Mouse (Mus musculus) intestine, embryonic 16.5 days (tissue): ENCODE data around the gene Nid1. TPM values are rescaled to one million over a fixed set of nuclear protein-coding genes. Genes with fewer than 3 reads are reported as not detected.
A peak's percentile ranks its signal among the peaks of the same experiment; 100 is the strongest.
"Not testable (repeated sequence)": the region's sequence is repeated elsewhere in the genome, so short reads cannot be mapped to it uniquely, and the experiment has no call there.

Experiments used
- ATAC-seq: fragments of 200-750 bp; cut with Nextera tagmentation; 2 replicates; pipeline ENCODE4 v1.8.0; 2017; ENCODE audit warnings: moderate TSS enrichment, moderate library complexity
- H3K27ac ChIP-seq: fragments of 300-500 bp; sonication (generic); 2 replicates; pipeline ENCODE4 v1.5.1; 2014; ENCODE audit warnings: mild to moderate bottlenecking, low read length
- H3K27me3 ChIP-seq: fragments of 300-500 bp; sonication (generic); replicated peaks from 2 replicates; pipeline ENCODE4 v1.6.1; 2014; ENCODE audit warnings: low read length, control low read depth, mixed read lengths; ENCODE audit not compliant: control insufficient read depth, insufficient read depth
- H3K36me3 ChIP-seq: fragments of 300-500 bp; sonication (generic); 2 replicates; pipeline ENCODE4 v1.6.1; 2014; ENCODE audit warnings: low read length, control low read depth; ENCODE audit not compliant: control insufficient read depth, insufficient read depth
- H3K4me1 ChIP-seq: fragments of 300-500 bp; sonication (generic); 2 replicates; pipeline ENCODE4 v1.6.1; 2014; ENCODE audit warnings: low read length, control low read depth, mixed read lengths; ENCODE audit not compliant: control insufficient read depth, insufficient read depth
- H3K4me2 ChIP-seq: fragments of 300-500 bp; sonication (generic); 2 replicates; pipeline ENCODE4 v1.6.1; 2014; ENCODE audit warnings: low read depth, low read length, control low read depth
- H3K4me3 ChIP-seq: fragments of 300-500 bp; sonication (generic); 2 replicates; pipeline ENCODE4 v1.5.1; 2014; ENCODE audit warnings: mild to moderate bottlenecking, low read length
- H3K9ac ChIP-seq: fragments of 300-500 bp; sonication (generic); 2 replicates; pipeline ENCODE4 v1.6.1; 2014; ENCODE audit warnings: low read depth, low read length
- H3K9me3 ChIP-seq: fragments of 300-500 bp; sonication (generic); 2 replicates; pipeline ENCODE4 v1.6.1; 2016; ENCODE audit warnings: low read length, control low read depth; ENCODE audit not compliant: control insufficient read depth
- WGBS: fragments of 180-500 bp; shearing (Covaris S2); extraction: QIAGEN DNeasy Blood & Tissue Kit; methylation state at CpG from one replicate; pipeline ENCODE4 v1.1.7; 2014; 5-methylcytosine and 5-hydroxymethylcytosine counted together
- polyA plus RNA-seq: library from polyadenylated mRNA; unstranded; fragments of >200 nt; fragmentation: Nextera tagmentation; extraction: Ambion mirVana; gene quantifications from 2 replicates; pipeline ENCODE4 v1.2.1, GENCODE M21; 2015

Nid1 gene
- polyA plus RNA-seq, 1 experiment from 2014 or later, result 58.7 TPM

- Histone ChIP-seq H3K4me2 (no peak overlapping the region), H3K27me3 (no peaks in the 10 kb centered on the region), H3K27ac (no peak overlapping the region), H3K9ac (no peak overlapping the region), H3K36me3 (no peaks in the 10 kb centered on the region), H3K9me3 (no peaks in the 10 kb centered on the region), H3K4me1 (no peaks in the 10 kb centered on the region), H3K4me3 (no peak overlapping the region)
- 48% methylated on average over 3 of the region's 3 CpGs for WGBS
- ATAC-seq, result no peak
Observed at GRCm38 (mm10) chr13:13414206-13414605, 23.1 kb upstream of the Nid1 start.

- not testable (repeated sequence) for H3K4me3 ChIP-seq, H3K9ac ChIP-seq, H3K4me1 ChIP-seq, H3K4me2 ChIP-seq, H3K36me3 ChIP-seq, H3K9me3 ChIP-seq, H3K27me3 ChIP-seq, H3K27ac ChIP-seq
- WGBS, result 37% methylated on average over 22 of the region's 23 CpGs
- peak; percentile 72 for ATAC-seq
Observed at GRCm38 (mm10) chr13:13415120-13416006, 22.0 kb upstream of the Nid1 start.

GRCm38 (mm10) chr13:13416007-13416337 is 21.4 kb upstream of the Nid1 start:
- peak; percentile 38; the same call in 1 of the 2 replicates for ATAC-seq
- not testable (repeated sequence) for H3K4me1 ChIP-seq, H3K27me3 ChIP-seq, H3K9me3 ChIP-seq, H3K27ac ChIP-seq, H3K4me3 ChIP-seq, H3K9ac ChIP-seq, H3K36me3 ChIP-seq, H3K4me2 ChIP-seq
- WGBS, result 91% methylated on average over 1 of the region's 4 CpGs

GRCm38 (mm10) chr13:13418859-13419258 is 18.5 kb upstream of the Nid1 start:
- H3K27me3 ChIP-seq, H3K4me2 ChIP-seq, H3K9ac ChIP-seq, H3K4me1 ChIP-seq, H3K36me3 ChIP-seq, ATAC-seq, H3K9me3 ChIP-seq, H3K4me3 ChIP-seq, H3K27ac ChIP-seq: not testable (repeated sequence)
- 93% methylated on average over 7 of the region's 12 CpGs for WGBS

GRCm38 (mm10) chr13:13423301-13423700 is 14.1 kb upstream of the Nid1 start:
- not testable (repeated sequence) for H3K4me1 ChIP-seq, H3K4me3 ChIP-seq, H3K9ac ChIP-seq, H3K36me3 ChIP-seq, H3K27me3 ChIP-seq, H3K27ac ChIP-seq, H3K4me2 ChIP-seq, H3K9me3 ChIP-seq
- peak; percentile 48; the same call in 1 of the 2 replicates for ATAC-seq
- 33% methylated on average over 1 of the region's 5 CpGs for WGBS

- not testable (repeated sequence) for H3K9ac ChIP-seq, H3K27me3 ChIP-seq, H3K4me3 ChIP-seq, H3K36me3 ChIP-seq, ATAC-seq, H3K4me2 ChIP-seq, H3K27ac ChIP-seq, H3K4me1 ChIP-seq, H3K9me3 ChIP-seq
- 71% methylated on average over 3 of the region's 7 CpGs for WGBS
Observed at GRCm38 (mm10) chr13:13436161-13436560, 1.2 kb upstream of the Nid1 start.

GRCm38 (mm10) chr13:13438112-13438953 is 982 bp downstream of the Nid1 start:
- under 1% methylated on average over 14 of the region's 28 CpGs for WGBS
- not testable (repeated sequence) for H3K27ac ChIP-seq, H3K36me3 ChIP-seq, H3K9me3 ChIP-seq, H3K27me3 ChIP-seq, H3K9ac ChIP-seq, H3K4me1 ChIP-seq
- peak; percentile 79 for ATAC-seq
- Histone ChIP-seq H3K4me3 (peak overlapping the region; percentile 31), H3K4me2 (peak overlapping the region; percentile 40)

GRCm38 (mm10) chr13:13445601-13446000 is 8.2 kb downstream of the Nid1 start:
- WGBS, result 82% methylated on average over 5 of the region's 5 CpGs
- not testable (repeated sequence) for H3K9me3 ChIP-seq, H3K4me2 ChIP-seq, H3K4me3 ChIP-seq, ATAC-seq, H3K27ac ChIP-seq, H3K4me1 ChIP-seq, H3K36me3 ChIP-seq, H3K9ac ChIP-seq, H3K27me3 ChIP-seq

GRCm38 (mm10) chr13:13446711-13447443 is 9.5 kb downstream of the Nid1 start:
- not testable (repeated sequence) for H3K27me3 ChIP-seq, H3K9ac ChIP-seq, H3K9me3 ChIP-seq, H3K4me1 ChIP-seq, H3K36me3 ChIP-seq, H3K27ac ChIP-seq, H3K4me3 ChIP-seq, ATAC-seq, H3K4me2 ChIP-seq
- 50% methylated on average over 4 of the region's 4 CpGs for WGBS
